Mouse (Mus musculus): Measurements from ENCODE around the gene Nop14.
A peak's percentile ranks its signal among the peaks of the same experiment; 100 is the strongest.
"Not testable (repeated sequence)": the region's sequence is repeated elsewhere in the genome, so short reads cannot be mapped to it uniquely, and the experiment has no call there.

Gene Nop14

DNA sequence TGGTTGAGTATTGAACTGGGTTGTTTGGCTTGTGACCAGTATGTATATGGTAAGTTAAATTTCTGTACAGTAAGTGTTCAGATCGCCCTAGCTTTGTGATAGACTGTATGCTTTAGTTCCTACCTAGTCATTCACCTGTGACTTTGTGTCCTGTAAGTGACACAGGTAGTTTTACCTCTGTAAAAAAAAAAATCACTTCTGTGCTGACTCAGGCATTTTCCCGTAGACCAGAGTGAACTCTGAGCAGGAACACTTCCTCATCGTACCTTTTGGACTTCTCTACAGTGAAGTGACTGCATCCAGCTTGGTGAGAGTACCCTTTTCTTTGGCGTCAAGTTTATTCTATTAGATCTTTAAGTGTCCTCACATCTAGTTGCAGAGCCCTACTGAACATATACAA is 50.0 kb downstream of the Nop14 start:
- no peak for DNase-seq

DNA sequence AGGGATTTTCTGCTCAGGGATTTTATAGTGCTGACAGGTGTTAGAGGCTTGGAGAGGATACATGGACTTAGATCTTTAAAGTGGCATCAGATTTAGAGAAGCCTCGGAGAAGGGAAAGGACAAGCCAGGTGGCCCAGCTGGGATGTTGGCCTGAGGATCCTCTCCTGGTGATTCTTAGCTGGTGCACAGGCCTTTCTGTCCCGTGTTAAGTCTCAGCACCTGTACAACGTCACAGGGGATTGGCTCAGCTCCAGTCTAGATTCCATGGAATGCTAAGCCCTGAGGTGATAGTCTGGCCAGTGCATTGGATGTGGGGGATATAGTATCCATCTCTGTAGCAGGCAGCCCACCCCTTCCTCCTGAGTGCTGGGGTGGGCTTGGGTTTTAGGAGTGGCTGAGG is 51.7 kb downstream of the Nop14 start:
- DNase-seq, result peak; percentile 20 to 34

DNA sequence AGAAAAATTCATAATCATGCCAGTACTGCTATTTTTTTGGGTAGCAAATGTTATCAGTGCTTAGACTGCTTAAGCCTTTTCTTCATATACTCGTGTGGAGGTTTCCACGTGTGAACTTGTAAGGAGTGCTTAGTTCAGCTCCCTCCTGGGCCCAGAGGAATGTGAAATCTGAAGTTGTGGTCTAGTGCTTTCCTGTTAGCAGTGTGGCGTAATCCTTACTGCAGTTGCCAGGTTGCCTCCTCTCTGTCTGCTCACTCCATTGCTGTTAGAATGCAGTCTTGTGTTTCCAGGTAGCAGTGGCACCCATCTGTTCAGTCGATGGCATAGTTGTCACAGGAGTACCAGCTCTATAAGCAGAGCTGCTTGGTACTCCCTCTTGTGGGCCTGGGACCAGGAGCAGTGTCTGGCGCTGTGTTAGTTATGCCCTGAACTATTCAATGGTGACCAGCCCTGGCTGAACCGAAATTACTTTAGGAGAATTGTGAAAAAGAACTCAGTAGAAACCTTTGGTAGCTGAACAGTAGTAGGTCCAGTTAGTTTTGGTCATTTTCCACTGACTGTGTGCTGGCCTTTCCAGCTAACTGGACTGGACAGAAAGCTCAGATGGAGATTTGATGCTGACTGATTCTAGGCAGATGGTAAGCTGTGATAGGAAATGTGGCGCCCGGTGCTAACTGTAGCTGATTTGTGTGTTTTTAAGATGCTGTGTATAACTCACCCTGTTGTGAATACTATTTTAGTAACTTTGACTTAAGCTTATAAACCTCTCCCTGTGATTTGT is 52.7 kb downstream of the Nop14 start:
- peak; percentile 41 to 50 for DNase-seq

DNA sequence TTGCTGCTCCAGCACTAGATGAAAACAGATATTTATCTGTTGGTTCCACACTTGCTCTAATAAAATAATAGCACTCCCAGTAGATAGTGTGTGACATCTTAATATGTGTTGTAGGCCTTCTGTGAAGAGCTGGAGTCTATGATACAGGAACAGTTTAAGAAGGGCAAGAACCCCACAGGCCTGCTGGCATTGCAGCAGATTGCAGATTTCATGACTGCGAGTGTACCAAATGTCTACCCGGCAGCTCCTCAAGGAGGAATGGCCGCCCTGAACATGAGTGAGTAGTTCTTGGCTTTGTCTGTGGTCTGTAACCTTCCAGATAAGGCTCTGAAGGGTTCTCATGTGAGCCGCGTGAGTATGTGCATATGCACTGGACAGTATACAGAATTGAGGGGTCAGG is 55.4 kb downstream of the Nop14 start:
- no peak for DNase-seq

DNA sequence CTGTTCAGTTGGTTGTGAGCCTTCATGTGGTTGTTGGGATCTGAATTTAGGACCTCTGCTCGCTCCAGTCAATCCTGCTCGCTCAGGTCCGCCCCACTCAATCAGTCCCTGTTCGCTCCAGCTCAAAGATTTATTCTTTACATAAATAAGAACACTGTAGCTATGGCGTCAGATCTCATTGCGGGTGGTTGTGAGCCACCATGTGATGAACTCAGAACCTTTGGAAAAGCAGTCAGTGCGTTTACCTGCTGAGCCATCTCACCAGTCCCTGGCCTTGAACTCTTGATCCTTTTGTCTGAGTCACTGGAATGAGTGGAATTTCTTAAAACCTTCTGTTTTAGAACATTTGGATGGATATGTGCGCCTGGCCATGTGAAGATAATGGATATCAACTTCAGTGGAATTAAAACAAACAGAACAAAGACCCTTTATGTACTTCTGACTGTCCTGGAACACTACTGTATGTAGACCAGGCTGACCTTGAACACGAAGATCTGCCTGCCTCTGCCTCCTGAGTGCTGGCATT is 66.7 kb downstream of the Nop14 start:
- no peak for DNase-seq

DNA sequence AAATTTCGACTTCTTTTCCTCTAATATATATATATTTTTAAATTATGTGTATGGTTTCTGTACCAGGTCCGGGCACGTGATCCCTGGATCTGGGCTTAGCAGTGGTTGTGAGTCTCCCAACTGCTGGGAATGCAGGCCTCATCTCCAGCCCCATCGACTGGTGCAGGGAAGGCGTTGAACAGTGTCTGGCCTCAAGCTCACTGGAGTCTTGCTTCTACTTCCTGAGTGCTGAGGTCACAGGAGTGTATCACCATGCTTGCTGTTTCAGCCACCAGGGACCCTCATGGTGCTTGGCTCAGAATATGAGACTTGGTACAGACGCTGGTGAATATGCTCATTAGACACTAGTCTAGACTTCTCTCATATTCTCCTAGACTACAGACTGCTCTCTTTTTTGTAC is 67.3 kb downstream of the Nop14 start:
- DNase-seq, result no peak

DNA sequence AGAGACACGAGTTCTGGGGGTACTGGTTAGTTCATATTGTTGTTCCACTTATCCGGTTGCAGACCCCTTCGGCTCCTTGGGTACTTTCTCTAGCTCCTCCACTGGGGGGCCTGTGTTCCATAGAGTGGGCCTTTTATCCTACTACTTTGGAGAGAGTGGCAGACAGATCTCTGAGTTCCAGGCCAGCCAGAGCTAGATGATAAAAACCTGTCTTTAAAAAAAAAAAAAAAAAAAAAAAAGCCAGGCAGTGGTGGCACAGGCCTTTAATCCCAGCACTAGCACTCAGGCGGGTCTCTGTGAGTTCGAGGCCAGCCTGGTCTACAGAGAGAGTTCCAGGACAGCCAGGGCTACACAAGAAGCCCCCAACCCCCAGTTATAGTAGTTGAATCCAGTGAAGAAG is 67.7 kb downstream of the Nop14 start:
- DNase-seq, result not testable (repeated sequence)

DNA sequence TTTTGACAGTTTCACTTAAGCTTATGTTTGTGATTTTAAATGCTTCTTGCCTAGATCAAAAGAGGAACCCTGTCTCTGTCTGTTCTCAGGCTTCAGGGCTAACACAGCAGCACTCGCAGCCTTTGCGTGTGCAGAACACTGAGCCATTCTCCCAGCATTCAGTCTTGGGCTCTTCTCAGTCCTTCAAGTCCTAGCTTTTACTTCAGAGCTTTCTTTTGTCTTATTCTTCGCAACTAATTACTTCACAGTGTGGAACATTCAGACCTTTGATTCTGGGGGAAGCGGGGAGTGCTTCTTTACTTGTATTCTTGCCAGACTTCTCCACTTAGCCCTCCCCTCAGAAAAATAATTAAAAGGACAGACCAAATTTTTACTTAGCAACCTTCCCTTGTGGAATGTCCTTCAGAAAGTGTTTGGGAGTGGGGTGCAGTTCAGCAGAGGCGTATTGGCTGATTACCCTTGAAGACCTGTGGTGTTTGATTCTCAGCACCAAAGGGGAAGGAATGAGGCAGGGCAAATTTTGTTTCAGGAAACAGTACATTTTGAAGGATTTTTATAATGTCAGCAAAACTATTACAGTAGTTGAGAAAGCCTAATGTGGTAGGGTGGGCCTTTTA is 68.5 kb downstream of the Nop14 start:
- no peak for DNase-seq

DNA sequence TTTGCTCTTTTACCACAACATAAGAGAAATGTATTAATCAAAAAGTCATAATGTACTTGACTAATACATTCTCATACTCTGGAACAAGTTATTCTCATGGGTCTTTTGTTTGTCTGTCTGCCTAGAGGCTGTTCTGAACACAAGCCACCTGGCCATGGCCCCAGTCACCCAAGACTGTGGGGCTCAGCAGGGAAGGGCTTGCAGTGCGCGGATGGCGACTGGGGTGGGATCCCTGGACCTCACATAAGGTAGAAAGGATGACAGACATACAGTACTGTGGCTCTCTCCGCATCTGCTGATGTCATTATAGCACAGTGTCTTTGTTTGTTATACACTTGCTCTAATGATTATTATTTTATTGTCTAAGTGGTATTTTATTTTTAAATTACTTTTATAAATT is 69.2 kb downstream of the Nop14 start:
- no peak for DNase-seq

DNA sequence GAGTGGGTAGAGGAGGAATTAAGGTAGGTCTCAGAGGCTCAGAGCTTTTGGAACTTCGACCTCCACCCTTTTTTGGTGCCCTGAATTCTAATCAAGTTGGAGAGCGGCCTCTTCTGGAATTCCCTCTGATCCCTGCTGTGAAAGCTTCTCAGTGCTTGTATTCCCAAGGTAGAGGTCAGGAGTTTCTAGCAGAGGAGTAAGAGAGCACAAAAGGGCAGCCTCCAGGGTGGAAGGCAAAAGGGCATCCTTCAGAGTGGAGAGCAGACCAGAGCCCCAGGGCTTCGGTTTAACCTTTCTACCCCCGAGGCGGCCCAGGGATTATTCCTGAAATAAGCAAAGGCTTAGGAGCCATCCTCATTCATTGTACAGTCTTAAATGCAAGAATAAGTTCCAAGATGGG is 69.9 kb downstream of the Nop14 start:
- DNase-seq, result no peak
